Mouse (Mus musculus) heart, embryonic 10.5 days (tissue): Measurements from ENCODE around the gene Gm5169. TPM values are rescaled to one million over a fixed set of nuclear protein-coding genes. Genes with fewer than 3 reads are reported as not detected.
"Not testable (repeated sequence)": the region's sequence is repeated elsewhere in the genome, so short reads cannot be mapped to it uniquely, and the experiment has no call there.

ENCODE experiments used
- DNase-seq: peaks from one replicate; pipeline ENCODE4 v3.0.0-alpha.2; 2017; ENCODE audit warnings: low spot score
- H3K27ac ChIP-seq: fragments of 300-500 bp; sonication (generic); 2 replicates; pipeline ENCODE4 v1.5.1; 2016; ENCODE audit warnings: mild to moderate bottlenecking
- H3K27me3 ChIP-seq: fragments of 300-500 bp; sonication (generic); 2 replicates; pipeline ENCODE4 v1.6.1; 2016; ENCODE audit warnings: mild to moderate bottlenecking; ENCODE audit not compliant: poor library complexity, insufficient read depth, severe bottlenecking
- H3K36me3 ChIP-seq: fragments of 300-500 bp; sonication (generic); 2 replicates; pipeline ENCODE4 v1.6.1; 2016; ENCODE audit warnings: mild to moderate bottlenecking, moderate library complexity
- H3K4me1 ChIP-seq: fragments of 300-500 bp; sonication (generic); 2 replicates; pipeline ENCODE4 v1.6.1; 2016; ENCODE audit warnings: mild to moderate bottlenecking
- H3K4me3 ChIP-seq: fragments of 300-500 bp; sonication (generic); 2 replicates; pipeline ENCODE4 v1.5.1; 2016; ENCODE audit warnings: mild to moderate bottlenecking, moderate library complexity
- H3K9me3 ChIP-seq: fragments of 300-500 bp; sonication (generic); 2 replicates; pipeline ENCODE4 v1.6.1; 2016; ENCODE audit warnings: mild to moderate bottlenecking, moderate library complexity
- WGBS: fragments of 180-500 bp; shearing (Covaris S2); methylation state at CpG from one replicate; pipeline ENCODE4 v1.1.7; 2016; 5-methylcytosine and 5-hydroxymethylcytosine counted together
- polyA plus RNA-seq: library from polyadenylated mRNA; unstranded; fragments of >200 nt; fragmentation: Nextera tagmentation; extraction: Ambion mirVana; gene quantifications from 2 replicates; pipeline ENCODE4 v1.2.1, GENCODE M21; 2016

Gm5169 gene
- polyA plus RNA-seq = not detected in 2 replicates

DNA sequence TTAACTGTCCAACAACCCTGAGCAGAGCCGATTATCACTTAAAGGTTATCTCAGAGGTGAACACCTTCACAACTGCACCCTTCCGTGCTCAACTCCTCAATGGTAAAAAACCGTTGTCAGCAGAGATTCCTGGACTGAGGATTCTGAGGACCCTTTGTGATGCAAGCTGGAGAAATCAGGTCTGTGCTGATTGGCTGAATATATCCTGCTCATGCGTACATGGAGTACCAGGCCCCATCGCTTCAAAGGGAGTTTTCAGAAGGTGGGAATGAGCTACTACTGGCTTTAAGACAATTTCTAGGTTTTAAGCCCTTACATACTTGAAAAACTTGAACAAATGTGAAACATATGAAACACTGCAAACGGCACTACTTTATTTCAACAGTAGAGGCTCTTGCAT is at the start of gene Gm5169:
Gm5169 (minus strand) TSS at position 101 of the 400 bp plus-strand sequence.
- H3K4me1 ChIP-seq, DNase-seq, H3K4me3 ChIP-seq, H3K9me3 ChIP-seq, H3K27ac ChIP-seq, H3K27me3 ChIP-seq, H3K36me3 ChIP-seq: not testable (repeated sequence)
- WGBS = 82% methylated on average over 2 of the region's 6 CpGs

DNA sequence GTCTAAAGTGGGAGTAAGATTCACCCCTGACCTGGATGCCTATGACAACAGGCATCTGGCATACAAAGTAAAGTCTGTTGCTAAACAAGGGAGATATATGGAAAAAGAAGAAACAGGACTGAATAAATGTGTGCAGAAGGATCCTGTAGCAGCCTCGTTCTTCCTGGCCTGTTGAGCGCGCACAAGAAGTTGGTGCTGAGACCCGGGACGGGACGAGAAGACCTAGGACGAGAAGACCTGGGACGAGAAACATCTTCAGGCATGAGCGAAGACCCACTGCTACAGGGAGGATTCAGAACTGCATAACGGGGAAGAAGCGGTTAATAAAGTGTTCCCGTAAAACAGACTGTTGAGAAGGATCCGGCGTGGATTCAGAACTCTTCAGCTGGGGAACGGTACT is 46.2 kb upstream of the Gm5169 start:
- not testable (repeated sequence) for H3K4me1 ChIP-seq, H3K36me3 ChIP-seq, H3K27ac ChIP-seq, H3K9me3 ChIP-seq, DNase-seq, H3K27me3 ChIP-seq, H3K4me3 ChIP-seq
- WGBS = 92% methylated on average over 14 of the region's 15 CpGs
